Mouse (Mus musculus) myocyte (in vitro differentiated cells): Measurements from ENCODE around the gene Tmem108.

ENCODE experiments used
- CEBPB ChIP-seq: IDR thresholded peaks from 2 replicates; pipeline ENCODE4 v1.6.1; 2011; ENCODE audit warnings: mild to moderate bottlenecking, moderate library complexity; ENCODE audit not compliant: poor library complexity, insufficient read depth, severe bottlenecking
- MAX ChIP-seq: IDR thresholded peaks from one replicate; pipeline ENCODE4 v1.6.1; 2011; ENCODE audit warnings: low read depth, mild to moderate bottlenecking, control low read depth
- MYOD1 ChIP-seq, 3 experiments: IDR thresholded peaks; one replicate each; pipeline ENCODE4 v1.6.1; 2011; ENCODE audit warnings: control low read depth in 2 of 3, low read depth in 2 of 3, mild to moderate bottlenecking in 2 of 3, moderate library complexity in 1 of 3; ENCODE audit not compliant: insufficient read length in 2 of 3, control insufficient read depth in 1 of 3
- MYOG ChIP-seq, 3 experiments: IDR thresholded peaks; one replicate each; pipeline ENCODE4 v1.6.1; 2011; ENCODE audit warnings: control low read depth in 2 of 3, low read depth in 2 of 3, mild to moderate bottlenecking in 2 of 3; ENCODE audit not compliant: insufficient read length in 2 of 3, control insufficient read depth in 1 of 3, insufficient read depth in 1 of 3
- POLR2A ChIP-seq: IDR thresholded peaks from one replicate; pipeline ENCODE4 v1.6.1; 2011; ENCODE audit warnings: low read depth, mild to moderate bottlenecking, control low read depth, moderate library complexity; ENCODE audit not compliant: insufficient read length
- REST ChIP-seq: IDR thresholded peaks from one replicate; pipeline ENCODE4 v1.6.1; 2011; ENCODE audit warnings: mild to moderate bottlenecking, control low read depth, moderate library complexity; ENCODE audit not compliant: insufficient read depth, insufficient read length
- SRF ChIP-seq: IDR thresholded peaks from one replicate; pipeline ENCODE4 v1.6.1; 2011; ENCODE audit warnings: low read depth; ENCODE audit not compliant: control insufficient read depth, insufficient read length
- TCF12 ChIP-seq: IDR thresholded peaks from one replicate; pipeline ENCODE4 v1.6.1; 2011; ENCODE audit warnings: mild to moderate bottlenecking, control low read depth; ENCODE audit not compliant: poor library complexity, insufficient read depth, severe bottlenecking
- USF1 ChIP-seq: IDR thresholded peaks from one replicate; pipeline ENCODE4 v1.6.1; 2011; ENCODE audit warnings: low read depth, mild to moderate bottlenecking, control low read depth, moderate library complexity

- TF ChIP-seq USF1 (no peak), POLR2A (no peak), MAX (no peak), MYOD1 (IDR thresholded peaks at IDR 0.05; ENCODE audit: control insufficient read depth in 1 of 3, insufficient read length in 2 of 3, low read depth in 2 of 3) (no peak), CEBPB (no peak), MYOG (IDR thresholded peaks at IDR 0.05; ENCODE audit: control insufficient read depth in 1 of 3, insufficient read depth in 1 of 3, insufficient read length in 2 of 3, low read depth in 2 of 3) (no peak), SRF (no peak), REST (no peak), TCF12 (no peak)
These were observed 15.0 kb downstream of the Tmem108 start for GRCm38 (mm10) chr9:103746598-103746997.
